Mouse (Mus musculus): ENCODE measurements around the gene Btbd8.

GRCm38 (mm10) chr5:107447977-107448376 lies 10.2 kb downstream of the Btbd8 start:
- TF ChIP-seq POLR2A (IDR thresholded peaks at IDR 0.05; ENCODE audit: insufficient read depth, low read depth, low read length) (no peak), CTCF (IDR thresholded peaks at IDR 0.05) (no peak), EP300 (IDR thresholded peaks at IDR 0.05; ENCODE audit: insufficient read depth, low read depth, low read length) (no peak)
